In genomic region chr13:90798381-90798780, GRCm38 (mm10) we compare ENCODE assay signal across 22 mouse cellular contexts.
DNase-seq lines count a peak whose midpoint lies in the region; ATAC-seq and TF ChIP-seq lines count a peak whose summit lies in the region.
"Had no signal": no experiment of that assay in that cellular context is flagged by ENCODE, and none has a peak within 500 bp of the region (broad histone marks: within the 10 kb centered on the region; RNA-seq: fewer than 3 reads in every experiment).

No protein-coding gene starts in this region.

- H3K9ac ChIP-seq in intestine, embryonic 15.5 days = no peak overlapping the region
- H3K9ac ChIP-seq in intestine, postnatal 0 days (ENCODE audit: low read depth, low read length) = no peak overlapping the region
- H3K9ac ChIP-seq in lung, postnatal 0 days (replicated peaks; ENCODE audit: low read depth) = no peak overlapping the region
- H3K9ac ChIP-seq: embryonic facial prominence, embryonic 15.5 days; heart, embryonic 12.5 days; hindbrain, embryonic 15.5 days had no signal

- DNase-seq in cerebellum, postnatal 10 days = peak; percentile 11 to 15
- DNase-seq in cerebellum, adult 9-10 months = no peak
- peak; percentile 45 for DNase-seq in 3T3-L1 (ENCODE audit: low read depth, low spot score)
- peak; percentile 13 for DNase-seq in brain, embryonic 14.5 days (ENCODE audit: low read depth)
- DNase-seq in lung, postnatal 0 days (ENCODE audit: low spot score) = no peak
- no peak for DNase-seq in kidney, postnatal 4 days
- DNase-seq: cerebellum, adult 11 months; cerebellum, adult 8-10 months; cerebellum, postnatal 36 days; gastrocnemius, adult 2 months; gastrocnemius, postnatal 25 days had no signal

- H3K4me2 ChIP-seq in intestine, embryonic 15.5 days (replicated peaks) = no peak overlapping the region
- no peak overlapping the region for H3K4me2 ChIP-seq in intestine, postnatal 0 days (replicated peaks; ENCODE audit: low read depth)
- H3K4me2 ChIP-seq in lung, postnatal 0 days (replicated peaks; ENCODE audit: low read depth, low read length) = no peak overlapping the region
- H3K4me2 ChIP-seq: embryonic facial prominence, embryonic 15.5 days; heart, embryonic 12.5 days; hindbrain, embryonic 15.5 days had no signal

- peak; percentile 10; the same call in 1 of the 2 replicates for ATAC-seq in intestine, embryonic 15.5 days
- no peak for ATAC-seq in intestine, postnatal 0 days
- no peak for ATAC-seq in lung, postnatal 0 days
- ATAC-seq: forebrain, embryonic 14.5 days; inflammation-experienced regulatory T-cells, adult 6 months had no signal

- 34% methylated on average over 2 of the region's 2 CpGs for WGBS in intestine, embryonic 15.5 days
- WGBS in intestine, postnatal 0 days = 20% methylated on average over 2 of the region's 2 CpGs
- WGBS in lung, postnatal 0 days = 43% methylated on average over 2 of the region's 2 CpGs

- TF ChIP-seq CTCF in intestine, postnatal 0 days (IDR thresholded peaks at IDR 0.05; ENCODE audit: low read depth) = no peak
- no peak for TF ChIP-seq CTCF in brain, embryonic 14.5 days (IDR thresholded peaks at IDR 0.05; ENCODE audit: borderline replicate concordance, extremely low read depth, insufficient read depth, insufficient read length)
- no peak for TF ChIP-seq CTCF in lung, postnatal 0 days (IDR thresholded peaks at IDR 0.05)

- no peak overlapping the region for H3K4me3 ChIP-seq in intestine, embryonic 15.5 days (replicated peaks)
- no peak overlapping the region for H3K4me3 ChIP-seq in intestine, postnatal 0 days (ENCODE audit: low read depth, low read length)
- H3K4me3 ChIP-seq in lung, postnatal 0 days (ENCODE audit: low read depth, low read length) = no peak overlapping the region
- H3K4me3 ChIP-seq: embryonic facial prominence, embryonic 15.5 days; erythroblast, embryonic 14.5 days; forebrain, embryonic 10.5 days; gastrocnemius, adult 2 months; heart, embryonic 12.5 days; hindbrain, embryonic 10.5 days; hindbrain, embryonic 15.5 days had no signal

- H3K27me3 ChIP-seq in intestine, embryonic 15.5 days (replicated peaks) = no peaks in the 10 kb centered on the region
- no peaks in the 10 kb centered on the region for H3K27me3 ChIP-seq in intestine, postnatal 0 days (replicated peaks; ENCODE audit: control insufficient read depth, insufficient read depth, low read length)
- no peaks in the 10 kb centered on the region for H3K27me3 ChIP-seq in lung, postnatal 0 days (replicated peaks; ENCODE audit: insufficient read depth, low read length)
- H3K27me3 ChIP-seq: CH12.LX; embryonic facial prominence, embryonic 15.5 days; heart, embryonic 12.5 days; hindbrain, embryonic 15.5 days had no signal

- TF ChIP-seq POLR2A in brain, embryonic 14.5 days (IDR thresholded peaks at IDR 0.05; ENCODE audit: borderline replicate concordance, extremely low read depth, insufficient read depth, insufficient read length, poor library complexity, severe bottlenecking) = no peak

- H3K9me3 ChIP-seq in intestine, embryonic 15.5 days = no peaks in the 10 kb centered on the region
- no peaks in the 10 kb centered on the region for H3K9me3 ChIP-seq in intestine, postnatal 0 days (ENCODE audit: control insufficient read depth)
- no peaks in the 10 kb centered on the region for H3K9me3 ChIP-seq in lung, postnatal 0 days (ENCODE audit: low read length)
- H3K9me3 ChIP-seq: embryonic facial prominence, embryonic 15.5 days; forebrain, embryonic 10.5 days; heart, embryonic 12.5 days; hindbrain, embryonic 10.5 days; hindbrain, embryonic 15.5 days had no signal

- no peak overlapping the region for H3K27ac ChIP-seq in intestine, embryonic 15.5 days
- no peak overlapping the region for H3K27ac ChIP-seq in intestine, postnatal 0 days (ENCODE audit: low read depth, low read length)
- no peak overlapping the region for H3K27ac ChIP-seq in lung, postnatal 0 days (ENCODE audit: low read length)
- H3K27ac ChIP-seq: embryonic facial prominence, embryonic 15.5 days; forebrain, embryonic 10.5 days; gastrocnemius, adult 2 months; hindbrain, embryonic 10.5 days; hindbrain, embryonic 15.5 days had no signal

- 0 out of 2 replicates have a peak, but pooled peaks cover 4% of the 10 kb centered on the region for H3K4me1 ChIP-seq in intestine, embryonic 15.5 days (replicated peaks)
- H3K4me1 ChIP-seq in intestine, postnatal 0 days (replicated peaks; ENCODE audit: control insufficient read depth, insufficient read depth, low read length) = 0 out of 2 replicates have a peak, but pooled peaks cover 6% of the 10 kb centered on the region
- H3K4me1 ChIP-seq in lung, postnatal 0 days (ENCODE audit: insufficient read depth, low read depth, low read length) = no peaks in the 10 kb centered on the region; the same call in 1 of the 2 replicates
- H3K4me1 ChIP-seq: embryonic facial prominence, embryonic 15.5 days; forebrain, embryonic 10.5 days; hindbrain, embryonic 10.5 days; hindbrain, embryonic 15.5 days had no signal

- TF ChIP-seq EP300 in lung, postnatal 0 days (IDR thresholded peaks at IDR 0.05) = no peak

- H3K36me3 ChIP-seq in intestine, embryonic 15.5 days = no peaks in the 10 kb centered on the region
- H3K36me3 ChIP-seq in intestine, postnatal 0 days (ENCODE audit: control insufficient read depth, insufficient read depth) = no peaks in the 10 kb centered on the region
- no peaks in the 10 kb centered on the region for H3K36me3 ChIP-seq in lung, postnatal 0 days (ENCODE audit: insufficient read depth, low read length)
- H3K36me3 ChIP-seq: embryonic facial prominence, embryonic 15.5 days; forebrain, embryonic 10.5 days; heart, embryonic 12.5 days; hindbrain, embryonic 10.5 days; hindbrain, embryonic 15.5 days had no signal

Comparison
In these comparisons a context has a peak if more than half of its experiments do, and no peak if none do; other contexts are left out.
1. DNase-seq: peak in cerebellum, postnatal 10 days (2 of 2), 3T3-L1 (single experiment) and brain, embryonic 14.5 days (single experiment); none in cerebellum, adult 9-10 months (single experiment), lung, postnatal 0 days (single experiment) and kidney, postnatal 4 days (0 of 2).